Mouse (Mus musculus): ENCODE measurements around the gene 2410004P03Rik. TPM values are rescaled to one million over a fixed set of nuclear protein-coding genes. Genes with fewer than 3 reads are reported as not detected.

2410004P03Rik gene
- total RNA-seq, 2 experiments from 2014 or later: 0.21 TPM; not detected in 1

Other genes with a start within 250 kb of the 2410004P03Rik start
- gene Greb1, start 210.8 kb downstream of the 2410004P03Rik start, total RNA-seq (2014; fragmentation: Nextera tagmentation): 0.49 TPM in 1 of 2 replicates, not detected in the other
- gene Greb1, start 210.8 kb downstream of the 2410004P03Rik start, total RNA-seq (2017): 0.13 and 0.26 TPM in 2 replicates
- gene E2f6, start 200.8 kb downstream of the 2410004P03Rik start, total RNA-seq (2014; fragmentation: Nextera tagmentation): 41.0 and 41.9 TPM in 2 replicates
- gene E2f6, start 200.8 kb downstream of the 2410004P03Rik start, total RNA-seq (2017): 38.8 and 43.9 TPM in 2 replicates
- gene Rock2, start 116.8 kb downstream of the 2410004P03Rik start, total RNA-seq (2014; fragmentation: Nextera tagmentation): 43.1 and 49.4 TPM in 2 replicates
- 65.1 and 65.9 TPM in 2 replicates for gene Rock2, start 116.8 kb downstream of the 2410004P03Rik start, total RNA-seq (2017)
- 32.3 and 42.3 TPM in 2 replicates for gene Pqlc3, start 11.3 kb downstream of the 2410004P03Rik start, total RNA-seq (2014; fragmentation: Nextera tagmentation)
- gene Pqlc3, start 11.3 kb downstream of the 2410004P03Rik start, total RNA-seq (2017): 19.7 and 25.3 TPM in 2 replicates
- not detected in 2 replicates for gene Kcnf1, start 165.2 kb upstream of the 2410004P03Rik start, total RNA-seq (2014; fragmentation: Nextera tagmentation)
- gene Kcnf1, start 165.2 kb upstream of the 2410004P03Rik start, total RNA-seq (2017): not detected in 2 replicates